Mouse (Mus musculus): Measurements from ENCODE around the gene Ifi213. TPM values are rescaled to one million over a fixed set of nuclear protein-coding genes. Genes with fewer than 3 reads are reported as not detected.

The Ifi213 gene
- polyA plus RNA-seq, 1 experiment: 0.05 TPM

DNA sequence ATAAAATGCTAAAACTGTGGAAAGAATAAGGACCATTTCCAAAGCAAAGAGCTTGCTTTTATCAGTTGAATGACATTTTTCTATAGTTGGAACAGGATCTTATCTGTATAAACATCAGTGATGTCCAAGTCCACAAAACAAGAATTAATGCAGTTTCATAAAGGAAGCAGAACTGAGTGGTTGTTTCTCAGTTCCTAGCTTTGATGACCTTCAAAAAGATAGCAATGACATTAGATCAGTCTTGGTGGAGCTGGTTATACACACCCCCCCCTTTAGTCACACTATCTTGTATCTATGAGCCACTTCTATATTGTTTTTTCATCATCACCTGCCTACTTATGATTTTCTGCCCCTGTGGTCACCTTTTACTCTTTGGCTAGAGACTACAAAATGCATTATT is 77.6 kb downstream of the Ifi213 start:
- TF ChIP-seq CTCF (IDR thresholded peaks at IDR 0.05; ENCODE audit: borderline replicate concordance, extremely low read depth, insufficient read depth, insufficient read length) (no peak), POLR2A (IDR thresholded peaks at IDR 0.05; ENCODE audit: borderline replicate concordance, extremely low read depth, insufficient read depth, insufficient read length, poor library complexity, severe bottlenecking) (no peak)
- no peak for DNase-seq (ENCODE audit: low read depth)

Other genes starting within 250 kb of the Ifi213 start
- 3.2 and 5.3 TPM in 2 replicates for gene Aim2, start 248.4 kb downstream of the Ifi213 start, polyA plus RNA-seq (2012; rRNA removed)
- gene Cadm3, start 231.6 kb downstream of the Ifi213 start, polyA plus RNA-seq (2012; rRNA removed): 282 and 393 TPM in 2 replicates
- 0.05 TPM in 1 of 2 replicates, not detected in the other for gene Ifi206, start 108.2 kb downstream of the Ifi213 start, polyA plus RNA-seq (2012; rRNA removed)
- not detected in 2 replicates for gene Ifi214, start 63.3 kb downstream of the Ifi213 start, polyA plus RNA-seq (2012; rRNA removed)
- gene Ifi209, start 31.6 kb upstream of the Ifi213 start, polyA plus RNA-seq (2012; rRNA removed): 0.04 and 0.05 TPM in 2 replicates
- not detected in 2 replicates for gene Ifi208, start 74.4 kb upstream of the Ifi213 start, polyA plus RNA-seq (2012; rRNA removed)
- gene Ifi207, start 142.5 kb upstream of the Ifi213 start, polyA plus RNA-seq (2012; rRNA removed): 0.74 and 0.94 TPM in 2 replicates
- gene Ifi204, start 167.7 kb upstream of the Ifi213 start, polyA plus RNA-seq (2012; rRNA removed): 0.28 and 0.63 TPM in 2 replicates

Measured in brain, embryonic 14.5 days (tissue).